Mouse (Mus musculus) kidney, postnatal 4 days (tissue): ENCODE measurements around the gene Fermt3.
"Not testable (repeated sequence)": the region's sequence is repeated elsewhere in the genome, so short reads cannot be mapped to it uniquely, and the experiment has no call there.

Source experiments
- DNase-seq, 2 experiments: peaks; one replicate each; pipeline ENCODE4 v3.0.0; 2021; ENCODE audit warnings: mixed read lengths in 2 of 2

The Fermt3 gene

GRCm38 (mm10) chr19:7034006-7034405 lies 14.7 kb upstream of the Fermt3 start:
- no peak for DNase-seq

GRCm38 (mm10) chr19:7029531-7029930 lies 10.3 kb upstream of the Fermt3 start:
- no peak for DNase-seq

DNA sequence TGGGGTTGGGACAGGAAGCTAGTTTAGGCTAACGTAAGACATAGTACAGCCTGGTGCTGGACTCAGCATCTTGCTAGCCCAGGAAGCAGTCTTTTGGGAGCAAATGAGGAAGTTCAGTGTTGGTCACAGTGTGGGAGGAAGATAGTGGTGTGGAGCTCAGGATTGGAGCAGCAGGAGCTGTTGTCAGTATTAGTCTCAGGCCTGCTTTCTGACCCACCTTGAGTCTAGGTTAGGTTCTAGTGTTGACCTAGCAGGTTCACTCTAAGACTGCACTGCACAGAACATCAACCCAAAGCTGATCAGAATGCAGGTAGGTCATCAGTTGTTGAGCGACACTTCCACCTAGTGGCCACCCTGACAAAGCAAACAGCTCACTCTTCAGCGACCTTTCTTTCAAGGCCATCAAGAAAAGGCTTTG lies 964 bp upstream of the Fermt3 start:
- DNase-seq: peak; percentile 72 to 76

GRCm38 (mm10) chr19:7018546-7018945 lies 723 bp downstream of the Fermt3 start:
- DNase-seq: no peak

GRCm38 (mm10) chr19:7017541-7018457 lies 1.5 kb downstream of the Fermt3 start:
- no peak for DNase-seq

GRCm38 (mm10) chr19:7014481-7015135 lies 4.7 kb downstream of the Fermt3 start:
- no peak for DNase-seq

- no peak for DNase-seq
Observed at GRCm38 (mm10) chr19:7013984-7014383, 5.3 kb downstream of the Fermt3 start.

DNA sequence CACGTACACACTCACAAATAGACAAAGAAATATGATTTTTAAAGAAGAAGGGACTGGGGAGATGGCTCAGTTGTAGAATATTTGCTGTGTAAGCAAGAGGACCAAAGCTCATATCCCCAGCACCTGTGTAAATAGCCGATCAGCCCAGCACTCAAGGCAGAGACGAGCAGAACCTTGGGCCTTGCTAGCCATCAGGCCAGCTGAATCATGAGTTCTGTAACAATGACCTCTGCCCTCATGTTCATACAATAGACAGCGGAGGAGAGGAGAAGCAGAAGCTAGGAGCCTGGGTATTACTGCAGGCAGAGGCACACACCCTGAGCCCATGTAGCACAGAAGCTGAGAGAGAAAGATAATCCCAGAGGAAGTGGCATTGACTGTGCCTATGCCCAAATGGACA lies 6.8 kb downstream of the Fermt3 start:
- DNase-seq: no peak

GRCm38 (mm10) chr19:7006892-7007593 lies 12.2 kb downstream of the Fermt3 start:
- no peak for DNase-seq

DNA sequence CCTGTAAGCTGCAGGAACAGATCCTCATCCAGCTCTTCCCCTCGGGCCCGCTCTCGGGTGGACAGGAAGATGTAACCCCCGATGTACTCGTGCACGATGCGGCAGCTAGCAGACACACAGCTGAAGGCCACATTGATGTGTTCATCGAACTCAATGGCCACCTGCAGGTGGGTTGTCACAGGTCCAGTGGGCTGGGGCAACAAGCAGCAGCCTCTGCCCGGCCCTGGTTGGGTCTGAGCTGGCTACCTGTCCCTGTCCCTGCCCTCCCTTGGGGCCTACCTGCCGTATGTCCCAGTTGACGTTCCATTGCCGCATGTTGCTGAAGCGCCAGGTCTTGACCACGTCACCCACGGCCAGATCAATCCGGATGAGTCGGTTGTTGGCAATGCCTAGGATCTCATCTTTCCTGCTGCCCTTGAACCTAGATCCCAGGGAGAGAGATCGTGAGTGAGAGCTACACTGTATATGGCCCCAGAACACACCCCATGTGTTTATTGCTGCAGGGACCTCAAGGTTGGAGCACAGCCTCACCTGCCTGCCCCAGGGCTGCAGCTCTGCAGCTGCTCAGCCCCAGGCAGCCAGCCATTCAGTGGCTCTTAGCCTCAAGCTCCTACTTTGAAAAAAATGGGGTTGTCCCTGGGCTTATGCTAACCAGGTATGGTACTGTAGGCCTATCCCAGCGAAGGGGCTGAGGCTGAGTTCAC lies 19.8 kb downstream of the Fermt3 start:
- no peak for DNase-seq

GRCm38 (mm10) chr19:6997721-6998290 lies 21.5 kb downstream of the Fermt3 start:
- no peak for DNase-seq

DNA sequence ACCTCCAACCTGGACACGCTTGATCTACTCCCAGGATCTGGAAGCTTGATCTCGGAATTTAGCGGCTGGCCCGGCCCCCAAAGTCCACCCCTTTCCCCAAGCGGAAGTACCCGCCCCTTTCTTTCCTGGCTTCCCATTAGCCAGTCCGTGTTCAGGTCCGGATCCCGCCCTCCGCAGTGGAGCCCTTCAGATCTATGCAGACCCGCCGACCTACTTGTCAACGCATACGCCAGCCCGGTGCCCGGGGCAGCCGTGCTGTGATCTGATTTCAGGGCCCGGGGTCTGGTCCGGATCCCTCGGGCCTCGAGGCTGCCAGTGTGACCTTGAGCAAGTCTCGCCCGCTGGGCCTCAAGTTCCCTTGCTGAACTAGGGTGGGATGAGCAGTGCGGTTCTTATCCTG lies 23.3 kb downstream of the Fermt3 start, which contains the start of the genes Nudt22 and Trpt1:
Nudt22 (minus strand) TSS at position 112 of the 400 bp plus-strand sequence.
Trpt1 (plus strand) TSS at position 126 of the 400 bp plus-strand sequence.
- peak; percentile 89 to 94 for DNase-seq

DNA sequence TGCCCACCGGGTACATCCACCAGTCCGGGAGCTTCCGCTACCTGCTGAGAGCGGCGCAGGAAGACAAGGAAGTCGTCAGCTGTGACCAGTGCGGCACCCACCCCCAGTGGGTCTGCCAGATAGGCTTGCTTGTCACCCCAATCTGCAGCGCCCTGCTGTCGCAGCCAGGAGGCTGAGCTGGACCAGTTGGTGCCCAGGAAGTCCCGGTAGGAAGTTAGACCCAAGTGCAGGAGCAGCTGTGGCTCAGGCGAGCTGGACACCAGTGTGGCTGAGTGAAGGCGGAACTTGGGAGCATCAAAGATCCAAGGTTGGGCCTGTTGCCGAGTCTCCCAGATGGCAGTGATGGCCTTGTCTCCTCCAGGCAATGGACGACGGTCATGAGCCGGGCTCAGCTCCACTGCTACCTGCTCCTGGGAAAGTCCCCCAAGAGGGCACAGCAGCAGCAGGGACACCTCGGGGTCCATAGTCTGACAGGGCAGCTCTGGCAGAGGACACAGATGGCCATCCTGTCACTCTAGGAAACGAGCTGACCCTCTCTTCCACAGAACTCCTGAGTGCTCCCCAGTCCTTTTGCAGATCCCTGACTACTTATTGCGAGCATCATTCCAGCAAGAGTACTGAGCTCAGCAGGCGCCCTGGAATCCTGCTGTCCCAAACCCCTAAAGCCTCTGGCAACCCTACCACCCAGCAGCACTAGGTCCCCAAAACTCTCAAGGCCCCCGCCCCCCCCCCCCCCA lies 23.8 kb downstream of the Fermt3 start:
- DNase-seq: peak in 1 of 2 experiments; percentile 36

DNA sequence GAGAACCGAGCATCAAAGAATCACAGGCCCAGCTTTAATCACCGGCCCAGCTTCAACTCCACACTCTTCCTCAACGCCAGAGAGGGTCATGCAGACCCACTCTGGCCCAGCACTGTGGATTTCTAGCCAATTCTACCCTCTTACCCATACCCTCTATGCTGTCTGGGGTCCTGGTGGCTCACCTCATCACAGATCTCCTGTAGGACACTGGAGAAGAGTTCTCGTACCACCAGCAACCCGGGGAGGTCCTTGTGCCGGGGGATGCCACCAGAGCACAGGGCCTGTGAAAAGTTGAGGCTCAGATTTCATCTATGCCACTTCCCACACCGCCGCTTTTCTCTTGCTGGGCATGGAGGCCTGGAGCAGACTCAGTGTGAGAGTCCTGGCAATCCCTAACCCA lies 24.8 kb downstream of the Fermt3 start:
- no peak for DNase-seq

DNA sequence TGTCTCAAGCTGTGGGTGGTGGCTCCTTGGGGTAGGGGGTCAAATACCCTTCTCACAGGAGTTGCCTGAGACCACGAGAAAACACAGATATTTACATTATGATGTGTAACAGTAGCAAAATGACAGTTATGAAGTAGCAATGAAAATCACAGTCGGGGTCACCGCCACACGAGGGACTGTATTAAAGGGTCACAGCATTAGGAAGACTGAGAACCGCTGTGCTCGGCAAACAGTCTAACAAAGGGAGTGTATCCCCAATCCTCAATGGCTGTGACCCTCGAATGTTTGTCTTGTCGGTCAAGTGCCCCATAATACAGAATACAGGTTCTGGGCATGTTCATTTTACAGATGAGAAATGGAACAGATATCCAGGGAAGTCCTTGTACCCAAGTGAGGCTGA lies 25.3 kb downstream of the Fermt3 start:
- no peak for DNase-seq

GRCm38 (mm10) chr19:6993011-6993770 lies 26.1 kb downstream of the Fermt3 start:
- no peak for DNase-seq

DNA sequence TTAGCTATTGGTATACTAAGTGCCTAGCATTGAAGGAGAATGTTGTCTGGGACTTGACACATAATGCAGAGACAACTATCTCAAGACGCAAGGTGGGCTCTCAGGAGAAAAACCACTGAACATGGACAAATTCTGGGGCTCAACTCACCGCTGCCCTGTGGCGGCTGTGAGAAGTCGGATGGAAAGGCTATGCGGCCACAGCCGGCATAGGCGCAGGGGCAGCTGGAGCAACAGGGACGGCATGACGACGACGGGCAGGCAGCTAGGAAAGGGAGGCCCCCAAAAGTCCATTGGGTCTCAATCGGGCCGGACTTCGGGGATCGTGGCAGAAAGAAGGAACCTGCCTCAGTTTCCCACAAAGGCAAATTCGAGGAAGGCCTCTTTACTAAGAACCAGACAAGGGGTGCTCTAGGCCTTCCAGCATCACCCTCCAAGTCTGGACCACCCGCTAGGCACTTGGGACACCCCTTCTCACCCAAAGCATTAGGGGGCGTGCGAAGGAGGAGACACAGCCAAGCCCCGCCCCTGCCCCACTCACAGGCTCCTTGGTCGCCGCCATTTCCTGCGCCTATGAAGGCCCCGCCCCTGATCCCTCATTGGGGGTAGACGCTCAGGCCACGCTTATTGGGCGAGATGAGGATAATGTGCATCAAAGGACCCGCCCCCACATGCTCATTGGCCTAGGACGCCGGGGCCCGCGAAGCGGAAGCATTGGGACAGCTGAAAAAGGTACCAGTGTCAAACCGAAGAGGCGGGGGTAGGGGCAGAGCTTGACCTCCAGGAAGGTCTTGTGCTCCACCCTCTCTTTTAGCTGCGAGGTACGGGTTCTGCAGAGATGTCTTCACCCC lies 27.0 kb downstream of the Fermt3 start, which contains the start of gene Dnajc4:
Dnajc4 (minus strand) TSS at position 562 of the 848 bp plus-strand sequence.
- peak; percentile 98 to 99 for DNase-seq

GRCm38 (mm10) chr19:6991166-6991565 lies 28.1 kb downstream of the Fermt3 start:
- DNase-seq: not testable (repeated sequence)

- no peak for DNase-seq
Observed at GRCm38 (mm10) chr19:6990712-6991111, 28.6 kb downstream of the Fermt3 start.

DNA sequence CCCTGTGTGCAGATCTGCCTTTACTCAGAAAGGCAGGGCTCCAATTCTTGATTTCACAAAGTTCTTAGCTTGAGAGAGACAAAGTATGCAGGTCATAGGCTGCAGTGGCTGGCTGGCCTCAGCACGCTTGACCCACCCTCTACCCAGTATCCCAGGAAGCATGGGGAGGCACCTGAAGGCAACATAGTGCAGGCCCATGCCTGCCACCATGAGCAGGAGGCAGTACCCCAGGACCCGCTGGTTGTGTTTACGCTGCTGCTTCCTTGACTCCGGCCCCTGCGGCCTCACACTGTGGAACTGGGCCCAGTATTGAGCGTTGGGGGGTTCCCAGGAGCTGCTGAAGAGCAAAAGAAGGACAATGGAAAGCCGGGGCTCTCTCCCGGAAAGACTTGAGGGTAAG lies 30.0 kb downstream of the Fermt3 start:
- no peak for DNase-seq
